Mouse (Mus musculus) induced T-regulatory cell, adult 2 months (primary cell): ENCODE data around the gene Bdh1.

Experiments used
- DNase-seq: peaks from one replicate; pipeline ENCODE4 v3.0.0-alpha.2; 2012; ENCODE audit warnings: low read depth

Bdh1 gene

DNA sequence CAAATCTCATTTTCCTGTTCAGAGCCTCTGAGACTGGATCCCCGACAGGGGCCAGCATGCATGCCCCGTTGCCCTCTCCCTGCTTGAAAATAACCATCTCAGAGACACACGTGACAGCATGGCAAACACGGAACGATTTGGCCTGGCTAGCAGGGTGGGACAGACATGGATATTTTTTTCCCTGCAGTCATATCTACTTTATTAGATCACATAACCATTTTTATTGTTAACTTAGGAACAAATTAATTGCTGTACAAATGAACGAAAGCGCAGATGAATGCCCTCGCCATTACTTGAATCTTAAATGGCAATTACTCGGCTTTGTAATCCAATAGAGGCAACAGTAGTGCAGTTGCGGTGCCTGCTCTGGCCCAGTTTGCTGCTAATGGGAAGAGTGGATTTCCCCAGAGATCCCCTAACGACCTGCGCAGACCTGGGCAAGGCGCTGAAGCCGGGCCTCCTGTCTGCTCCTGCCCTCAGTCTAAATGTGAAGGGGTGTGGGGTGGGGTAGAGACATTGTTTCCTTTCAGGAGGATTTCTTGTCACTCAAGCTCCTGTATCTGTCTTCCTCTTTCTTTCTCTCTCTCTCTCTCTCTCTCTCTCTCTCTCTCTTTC, 79.8 kb downstream of the Bdh1 start:
- DNase-seq: no peak

DNA sequence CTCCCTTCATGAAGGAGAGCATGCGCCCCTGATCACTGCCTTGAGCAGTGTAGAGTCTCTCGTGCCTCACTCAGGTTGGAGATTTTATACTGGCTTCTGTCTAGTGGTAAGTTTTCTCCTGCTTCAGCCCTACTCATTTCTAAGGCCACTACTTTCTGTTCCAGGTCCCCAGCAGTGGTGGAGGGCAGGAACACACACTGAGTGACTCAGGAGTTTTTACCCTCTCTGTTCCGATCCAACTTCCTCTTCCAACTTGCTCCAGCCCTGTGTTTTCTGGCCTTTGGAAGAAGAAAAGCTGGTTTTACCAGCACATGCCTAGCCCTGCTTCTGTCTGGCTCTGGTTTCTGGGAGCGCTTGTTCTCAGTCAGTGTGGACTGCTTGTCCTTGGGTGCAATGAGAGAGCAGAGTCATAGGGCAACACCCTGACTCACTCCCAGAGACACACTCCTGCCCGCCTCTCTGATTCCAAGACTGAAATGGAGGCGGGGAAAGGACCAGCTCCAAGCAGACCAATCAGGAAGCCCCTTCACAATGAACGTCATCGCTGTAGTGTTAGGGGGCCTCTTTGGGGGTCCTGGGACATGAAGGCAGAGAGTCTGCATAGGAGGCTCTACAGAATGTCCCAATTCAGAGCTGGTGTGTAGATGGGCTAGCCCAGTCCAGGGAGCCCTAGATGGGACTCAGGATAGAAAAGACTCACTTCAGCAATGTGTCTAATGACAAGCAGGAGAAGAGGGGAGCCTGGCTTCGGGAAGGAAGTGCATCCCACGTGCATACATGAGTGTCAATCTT, 84.8 kb downstream of the Bdh1 start:
- no peak for DNase-seq

DNA sequence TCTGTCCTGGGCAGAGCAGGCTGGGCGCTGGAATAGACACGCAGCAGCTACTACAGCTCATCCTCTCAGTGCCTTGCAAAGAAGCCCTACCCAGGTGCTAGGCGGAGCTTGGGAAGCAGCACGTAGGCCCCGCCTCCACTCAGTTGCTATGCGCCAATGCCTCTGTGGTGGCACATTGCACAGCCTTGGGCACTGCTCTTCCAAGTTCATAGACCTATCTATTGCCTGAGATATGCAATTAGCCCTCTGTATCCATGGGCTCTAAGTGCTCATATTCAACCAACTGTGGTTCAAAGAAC, 85.3 kb downstream of the Bdh1 start:
- DNase-seq: no peak

DNA sequence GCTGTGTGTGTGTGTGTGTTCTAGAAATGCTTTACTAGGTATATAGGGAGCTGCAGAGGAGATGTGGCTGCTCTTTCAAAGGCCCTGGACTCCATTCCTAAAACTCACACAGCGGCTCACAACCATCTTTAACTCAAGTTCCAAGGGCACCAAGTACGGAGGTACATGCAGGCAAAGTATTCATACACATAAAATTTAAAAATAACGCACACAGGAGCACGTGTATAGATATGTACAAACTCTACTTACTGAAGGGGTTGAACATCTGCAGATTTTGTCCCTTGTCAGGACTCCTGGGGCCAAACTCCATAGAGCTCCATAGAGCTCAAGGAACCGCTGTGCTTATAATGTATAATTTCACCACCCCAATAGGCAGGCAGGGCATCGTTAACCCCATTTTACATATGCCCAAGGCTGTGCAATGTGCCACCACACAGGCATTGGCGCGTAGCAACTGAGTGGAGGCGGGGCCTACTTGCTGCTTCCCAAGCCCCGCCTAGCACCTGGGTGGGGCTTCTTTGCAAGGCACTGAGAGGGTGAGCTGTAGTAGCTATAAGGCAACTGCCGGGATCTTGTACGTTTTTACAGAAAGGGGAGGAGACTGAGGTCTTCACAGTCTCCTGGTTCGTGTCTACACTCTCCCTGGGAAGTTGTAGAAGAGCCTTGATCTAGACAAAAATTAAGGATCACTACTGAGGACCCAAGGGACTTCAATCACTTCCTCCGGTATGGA, 85.9 kb downstream of the Bdh1 start:
- peak; percentile 6 for DNase-seq
